ENCODE assay signal across 8 mouse cellular contexts in the genomic region with DNA sequence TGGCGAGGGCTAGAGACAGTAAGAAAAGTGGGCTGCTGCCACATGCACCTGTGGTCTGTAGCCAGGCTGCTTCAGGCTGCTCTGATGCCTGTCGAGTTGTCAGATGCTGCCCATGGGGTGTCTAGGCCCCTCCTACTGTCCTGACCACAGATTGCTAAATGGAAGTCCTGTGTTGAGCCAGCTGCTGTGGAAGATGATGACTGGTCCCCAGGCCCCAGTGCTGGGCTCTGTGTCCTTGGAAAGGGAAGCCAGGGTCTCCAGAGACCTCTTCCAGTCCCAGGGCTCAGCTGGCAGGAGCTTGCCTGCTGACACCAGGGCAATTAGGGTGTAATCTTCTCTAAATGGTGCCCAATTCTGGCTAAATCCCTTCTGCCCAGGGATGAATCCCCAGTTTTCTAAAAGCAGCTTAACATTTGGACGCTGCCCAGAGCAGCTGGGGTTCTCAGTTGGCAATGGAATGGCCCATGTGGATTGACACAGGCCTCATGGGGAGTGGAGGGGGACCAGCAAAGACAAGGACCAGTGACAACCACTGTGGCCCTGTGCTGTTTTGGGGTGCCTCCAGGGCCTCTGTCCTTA. TPM values are rescaled to one million over a fixed set of nuclear protein-coding genes. Genes with fewer than 3 reads are reported as not detected.
A peak's percentile ranks its signal among the peaks of the same experiment; 100 is the strongest.
DNase-seq lines count a peak whose midpoint lies in the region; ATAC-seq lines count a peak whose summit lies in the region.

No protein-coding gene starts in this region.

- no peak for ATAC-seq in heart, embryonic 12.5 days (ENCODE audit: insufficient number of reproducible peaks, low FRiP score)
- 0 out of 2 replicates have a peak, but pooled peaks have one; percentile 63 for ATAC-seq in embryonic facial prominence, embryonic 12.5 days (ENCODE audit: insufficient number of reproducible peaks, insufficient read depth, low FRiP score, low TSS enrichment)
- peak; percentile 78 for ATAC-seq in neural tube, embryonic 12.5 days (ENCODE audit: low FRiP score, low read depth)

- no peaks in the 10 kb centered on the region for H3K27me3 ChIP-seq in heart, embryonic 12.5 days (replicated peaks)
- no peaks in the 10 kb centered on the region for H3K27me3 ChIP-seq in embryonic facial prominence, embryonic 12.5 days
- no peaks in the 10 kb centered on the region for H3K27me3 ChIP-seq in neural tube, embryonic 12.5 days (replicated peaks)

- DNase-seq in heart, adult 18-20 months: peak; percentile 69 to 82
- peak; percentile 54 for DNase-seq in heart, postnatal 25 days (ENCODE audit: low spot score)
- no peak for DNase-seq in layer of hippocampus, postnatal 36 days
- DNase-seq in c-Kit-positive CD71-positive TER-119-positive erythroid progenitor cells, embryonic 14.5 days (ENCODE audit: low spot score): no peak
- no peak for DNase-seq in cerebellum, adult 8-10 months

- no peak overlapping the region for H3K9ac ChIP-seq in heart, embryonic 12.5 days
- no peak overlapping the region for H3K9ac ChIP-seq in embryonic facial prominence, embryonic 12.5 days
- H3K9ac ChIP-seq in neural tube, embryonic 12.5 days: no peak overlapping the region

- WGBS in heart, embryonic 12.5 days: 61% methylated on average over 3 of the region's 3 CpGs
- WGBS in embryonic facial prominence, embryonic 12.5 days: 76% methylated on average over 3 of the region's 3 CpGs
- 44% methylated on average over 3 of the region's 3 CpGs for WGBS in neural tube, embryonic 12.5 days

- peaks cover 18% of the 10 kb centered on the region for H3K36me3 ChIP-seq in heart, embryonic 12.5 days
- peaks cover 9% of the 10 kb centered on the region for H3K36me3 ChIP-seq in embryonic facial prominence, embryonic 12.5 days
- peaks cover 11% of the 10 kb centered on the region; the same call in 1 of the 2 replicates for H3K36me3 ChIP-seq in neural tube, embryonic 12.5 days

- peaks cover 71% of the 10 kb centered on the region for H3K4me1 ChIP-seq in heart, embryonic 12.5 days (replicated peaks)
- no peaks in the 10 kb centered on the region for H3K4me1 ChIP-seq in embryonic facial prominence, embryonic 12.5 days
- H3K4me1 ChIP-seq in neural tube, embryonic 12.5 days: peaks cover 27% of the 10 kb centered on the region

- no peak overlapping the region; the same call in 1 of the 2 replicates for H3K27ac ChIP-seq in heart, embryonic 12.5 days (ENCODE audit: poor library complexity, severe bottlenecking)
- no peak overlapping the region for H3K27ac ChIP-seq in embryonic facial prominence, embryonic 12.5 days
- no peak overlapping the region for H3K27ac ChIP-seq in neural tube, embryonic 12.5 days

- H3K9me3 ChIP-seq in heart, embryonic 12.5 days (replicated peaks): no peaks in the 10 kb centered on the region
- no peaks in the 10 kb centered on the region for H3K9me3 ChIP-seq in embryonic facial prominence, embryonic 12.5 days
- no peaks in the 10 kb centered on the region for H3K9me3 ChIP-seq in neural tube, embryonic 12.5 days

- no peak overlapping the region for H3K4me3 ChIP-seq in heart, embryonic 12.5 days
- no peak overlapping the region for H3K4me3 ChIP-seq in embryonic facial prominence, embryonic 12.5 days
- H3K4me3 ChIP-seq in neural tube, embryonic 12.5 days: no peak overlapping the region

- no peak overlapping the region for H3K4me2 ChIP-seq in heart, embryonic 12.5 days
- H3K4me2 ChIP-seq in embryonic facial prominence, embryonic 12.5 days (replicated peaks): no peak overlapping the region
- H3K4me2 ChIP-seq in neural tube, embryonic 12.5 days (replicated peaks): no peak overlapping the region

- intact Hi-C loops in heart, postnatal 25 days (cut with DNase I): no loop called here

RNA-seq across cellular contexts. Expression of a gene that starts 11.3 kb away (rescaled TPM):
- total RNA-seq in heart, adult 18-20 months (2021): 10 to 100 TPM; 67.3 to 73.9 TPM
- 53.5 and 54.0 TPM in 2 replicates for polyA plus RNA-seq in heart, embryonic 12.5 days (2016; fragmentation: Nextera tagmentation; extraction: Ambion mirVana)
- polyA plus RNA-seq in embryonic facial prominence, embryonic 12.5 days (2016; fragmentation: Nextera tagmentation; extraction: Ambion mirVana): 42.0 and 42.3 TPM in 2 replicates
- 10 to 100 TPM; 74.7 to 76.9 TPM for total RNA-seq in heart, postnatal 25 days (2021)
- 44.5 and 49.9 TPM in 2 replicates for polyA plus RNA-seq in neural tube, embryonic 12.5 days (2016; fragmentation: Nextera tagmentation; extraction: Ambion mirVana)
- 10 to 100 TPM; 54.5 to 59.8 TPM for total RNA-seq in layer of hippocampus, postnatal 36 days (2021)

RNA-seq across cellular contexts. Expression of a gene that starts 32.6 kb away (rescaled TPM):
- total RNA-seq in heart, adult 18-20 months (2021): 1 to 10 TPM; 1.2 to 2.4 TPM
- 0.13 and 0.15 TPM in 2 replicates for polyA plus RNA-seq in heart, embryonic 12.5 days (2016; fragmentation: Nextera tagmentation; extraction: Ambion mirVana)
- polyA plus RNA-seq in embryonic facial prominence, embryonic 12.5 days (2016; fragmentation: Nextera tagmentation; extraction: Ambion mirVana): 1.2 and 1.5 TPM in 2 replicates
- 1 to 10 TPM in 1 of 2 experiments, under 1 TPM in 1; 0.91 to 1.2 TPM for total RNA-seq in heart, postnatal 25 days (2021)
- polyA plus RNA-seq in neural tube, embryonic 12.5 days (2016; fragmentation: Nextera tagmentation; extraction: Ambion mirVana): 2.6 and 2.7 TPM in 2 replicates
- total RNA-seq in layer of hippocampus, postnatal 36 days (2021): 1 to 10 TPM; 6.8 to 6.9 TPM

Comparison
In these comparisons a context has a peak if more than half of its experiments do, and no peak if none do; other contexts are left out.
1. DNase-seq: peak in heart, adult 18-20 months (2 of 2) and heart, postnatal 25 days (single experiment); none in layer of hippocampus, postnatal 36 days (0 of 2), c-Kit-positive CD71-positive TER-119-positive erythroid progenitor cells, embryonic 14.5 days (single experiment) and cerebellum, adult 8-10 months (single experiment).